Mouse (Mus musculus) layer of hippocampus, postnatal 10 days (tissue): ENCODE results near the gene Rab11fip2. TPM values are rescaled to one million over a fixed set of nuclear protein-coding genes. Genes with fewer than 3 reads are reported as not detected.

Experiments used
- DNase-seq, 2 experiments: peaks; one replicate each; pipeline ENCODE4 v3.0.0; 2021; ENCODE audit warnings: low spot score in 2 of 2
- long read RNA-seq: library from polyadenylated mRNA; stranded (forward); transcript quantifications from one replicate; pipeline ENCODE4 v2.0.0, GENCODE M21; 2023
- total RNA-seq, 2 experiments: library from RNA; stranded (reverse); gene quantifications; 2 replicates each; pipeline ENCODE4 v1.2.3; 2021

Gene Rab11fip2
- total RNA-seq: 10 to 100 TPM; 66.0 to 69.8 TPM
- long read RNA-seq, partial matches to known transcripts: 0 of 1 reads
- long read RNA-seq, other reads (novel, unspliced or antisense): 1 of 1 reads

- DNase-seq: peak; percentile 83 to 90
These were observed at the start of gene Rab11fip2 for GRCm38 (mm10) chr19:59943322-59943871. Gene Rab11fip2, minus strand, starts transcription at chr19:59943654.

- DNase-seq: no peak
These were observed 38.1 kb upstream of the Rab11fip2 start for GRCm38 (mm10) chr19:59981588-59981987.

DNA sequence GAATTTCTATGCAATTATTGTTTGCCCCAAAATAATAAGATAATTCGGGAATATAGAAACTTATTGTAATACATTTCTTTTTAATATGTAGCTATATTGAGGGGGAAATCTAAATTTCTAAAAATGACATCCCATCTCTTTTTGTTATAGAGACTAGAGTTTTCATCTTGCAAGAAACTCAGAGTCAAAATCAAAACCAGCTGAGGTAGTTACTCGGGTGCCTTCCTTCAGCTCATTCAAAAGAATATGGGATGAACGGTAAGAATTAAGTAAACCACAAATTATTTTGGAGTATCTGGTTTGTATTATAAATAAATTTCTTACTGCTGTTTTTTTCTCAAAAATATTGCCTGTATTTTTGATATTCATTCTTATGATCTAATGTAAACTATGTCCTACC lies 11.5 kb upstream of the Rab11fip2 start:
- no peak for DNase-seq

DNA sequence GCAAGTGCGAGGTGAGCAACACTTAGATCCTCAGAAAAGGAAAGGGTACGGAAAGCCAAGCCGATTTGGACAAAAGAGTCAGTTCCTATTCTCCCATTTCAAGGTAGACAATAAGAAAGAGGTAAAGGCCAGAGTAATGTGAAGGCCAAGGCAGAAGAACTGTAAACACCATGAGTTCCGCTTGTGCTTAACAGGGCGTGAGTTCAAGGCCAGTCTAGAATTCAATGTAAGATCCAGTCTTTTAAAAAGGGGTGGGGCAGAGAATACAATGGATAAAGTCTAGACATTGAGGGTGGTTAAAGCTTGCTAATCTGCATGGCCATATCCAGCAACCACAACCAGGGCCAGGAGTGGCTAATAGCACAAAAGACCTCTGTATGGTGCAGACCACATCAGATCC lies 6.3 kb upstream of the Rab11fip2 start:
- DNase-seq: no peak

DNA sequence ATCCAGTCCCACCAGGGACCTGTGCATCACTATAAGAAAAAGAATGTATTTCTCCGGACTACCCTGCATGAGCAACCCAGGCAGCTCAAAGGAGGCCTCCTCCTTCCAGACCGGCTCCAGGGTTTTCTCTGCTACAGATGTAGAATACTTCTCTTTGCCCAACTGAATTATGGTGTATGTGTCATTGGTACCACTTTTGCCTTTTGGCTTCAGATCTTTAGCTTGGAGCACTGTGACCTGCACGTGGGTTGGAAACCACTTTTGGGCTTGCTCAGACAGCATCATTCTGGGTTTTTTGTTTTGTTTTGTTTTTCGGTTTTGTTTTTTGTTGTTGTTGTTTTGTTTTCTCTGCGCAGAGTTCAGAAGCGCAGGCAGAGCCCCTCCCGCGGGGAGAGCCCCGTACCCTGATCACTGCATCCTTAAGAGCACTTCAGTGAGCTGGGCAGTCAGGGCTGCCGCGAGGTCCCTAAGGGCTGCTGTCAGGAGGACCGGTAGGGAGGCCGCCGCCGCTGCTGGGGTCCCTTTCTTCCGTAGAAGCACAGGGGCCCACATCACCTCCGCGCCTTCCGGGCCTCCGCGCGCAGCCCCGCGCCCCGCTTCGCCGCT lies 635 bp downstream of the Rab11fip2 start:
- peak in 1 of 2 experiments; percentile 31 for DNase-seq

DNA sequence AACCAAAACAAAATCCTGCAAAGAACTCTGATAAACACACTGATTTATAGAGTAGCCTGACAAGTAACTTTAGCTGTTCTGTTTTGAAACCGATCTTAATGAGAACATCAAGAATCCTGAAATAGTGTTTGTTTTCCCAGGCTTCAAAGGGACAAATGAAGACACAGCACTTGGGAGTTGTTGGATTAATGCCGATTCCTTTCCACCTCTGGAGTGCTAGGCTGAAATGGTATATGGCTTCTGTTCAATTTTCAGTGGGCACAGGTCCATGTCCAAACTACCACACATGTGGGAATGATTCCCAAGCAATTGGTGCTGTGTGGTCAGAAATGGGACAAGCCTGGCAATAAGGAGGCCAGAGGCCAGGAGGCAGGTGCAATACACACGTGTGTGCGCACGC lies 3.7 kb downstream of the Rab11fip2 start:
- peak in 1 of 2 experiments; percentile 49 for DNase-seq

GRCm38 (mm10) chr19:59932085-59932484 lies 11.4 kb downstream of the Rab11fip2 start:
- DNase-seq: no peak

- DNase-seq: peak in 1 of 2 experiments; percentile 6
These were observed 14.8 kb downstream of the Rab11fip2 start for GRCm38 (mm10) chr19:59928672-59929071.

- DNase-seq: no peak
These were observed 17.3 kb downstream of the Rab11fip2 start for GRCm38 (mm10) chr19:59926125-59926524.

- no peak for DNase-seq
These were observed 22.6 kb downstream of the Rab11fip2 start for GRCm38 (mm10) chr19:59920846-59921245.

DNA sequence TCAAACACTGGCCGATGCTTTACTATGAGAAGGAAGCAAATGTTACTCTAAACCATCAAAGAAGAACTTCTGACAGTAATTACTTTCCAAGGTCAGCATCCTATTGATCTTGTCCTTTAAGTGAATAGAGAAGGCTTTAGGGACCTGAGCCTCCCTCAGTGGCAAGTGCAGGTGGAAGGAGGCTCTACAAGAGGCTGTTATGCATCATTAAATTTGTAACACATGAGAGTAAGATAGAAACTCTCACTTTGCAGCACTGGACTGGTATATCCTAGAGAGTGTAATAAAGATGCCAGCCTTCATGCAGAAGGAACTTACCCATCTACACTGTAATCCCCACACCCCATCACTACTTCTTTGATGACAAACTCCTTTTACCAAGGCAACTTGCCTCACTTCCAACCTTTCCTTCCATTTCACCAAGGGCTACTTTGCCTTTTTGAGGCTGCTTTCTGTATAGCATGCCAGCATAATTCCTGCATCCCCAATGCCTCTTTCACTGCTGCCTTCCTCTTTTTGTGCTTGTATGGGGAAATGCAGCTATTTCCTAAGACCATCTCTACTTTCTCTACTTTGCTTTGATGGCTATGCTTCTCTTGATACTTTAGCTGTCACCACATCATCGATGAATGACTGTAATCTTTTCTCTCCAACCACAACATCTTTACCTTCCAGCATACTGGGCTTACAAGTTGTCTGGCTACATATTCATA lies 25.4 kb downstream of the Rab11fip2 start:
- no peak for DNase-seq

DNA sequence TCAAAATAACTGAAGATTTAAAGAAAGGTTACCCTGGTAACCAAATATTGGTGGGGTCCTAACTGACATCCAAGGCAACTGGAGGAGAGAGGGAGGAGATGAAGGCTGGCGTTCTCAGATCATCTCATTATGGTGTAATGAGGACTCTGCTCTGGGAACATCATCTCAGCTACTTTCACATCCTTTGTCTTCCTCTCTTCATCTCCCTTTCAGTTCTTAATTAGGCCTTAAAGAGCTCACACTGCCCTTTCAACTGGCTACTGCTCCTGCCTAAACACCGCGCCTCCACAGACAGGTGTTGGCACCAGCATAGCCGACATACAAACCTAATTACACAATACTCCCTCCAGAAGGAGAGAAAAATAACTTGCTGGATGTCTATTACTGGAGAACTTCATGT lies 31.9 kb downstream of the Rab11fip2 start:
- DNase-seq: no peak

- DNase-seq: no peak
These were observed 38.0 kb downstream of the Rab11fip2 start for GRCm38 (mm10) chr19:59905296-59906081.

DNA sequence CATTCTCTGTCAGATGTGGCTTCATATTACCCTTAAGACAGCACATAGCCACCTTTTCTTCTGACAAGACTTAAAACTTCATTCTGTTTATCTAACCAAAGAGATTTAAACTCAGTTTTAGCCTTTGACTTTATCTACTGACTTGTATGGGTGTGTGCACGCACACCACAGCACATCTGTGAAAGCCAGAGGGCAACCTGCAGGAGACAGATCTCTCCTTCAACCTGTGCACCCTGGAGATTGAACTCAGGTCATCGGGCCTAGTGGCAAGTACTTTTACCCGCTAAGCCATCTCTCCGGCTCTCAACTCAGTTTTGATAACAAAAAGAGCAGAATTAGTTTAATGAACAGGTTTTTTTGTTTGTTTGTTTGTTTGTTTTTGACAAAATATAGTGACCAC lies 43.5 kb downstream of the Rab11fip2 start:
- DNase-seq: no peak

GRCm38 (mm10) chr19:59898301-59898700 lies 45.2 kb downstream of the Rab11fip2 start:
- DNase-seq: no peak

- no peak for DNase-seq
These were observed 54.1 kb downstream of the Rab11fip2 start for GRCm38 (mm10) chr19:59889383-59889782.

DNA sequence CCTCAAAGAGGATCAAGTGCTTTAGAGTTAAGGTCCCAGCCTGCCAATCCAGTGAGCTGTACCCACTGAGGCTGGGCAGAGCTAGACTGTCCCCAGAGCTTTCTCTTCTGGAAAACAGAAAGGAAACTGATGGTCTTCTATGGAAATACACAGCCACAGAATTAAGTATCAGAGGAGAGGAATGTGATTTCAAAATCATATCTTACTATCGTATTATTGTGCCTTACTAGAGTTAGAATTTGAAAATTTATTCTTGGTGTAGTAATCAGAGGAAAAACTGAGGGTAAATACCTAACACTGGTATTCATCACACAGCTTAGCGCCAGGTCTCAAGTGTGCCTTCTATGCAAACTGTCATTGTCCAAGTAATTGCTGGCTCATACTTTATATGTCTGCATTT lies 54.6 kb downstream of the Rab11fip2 start:
- DNase-seq: no peak

- no peak for DNase-seq
These were observed 55.6 kb downstream of the Rab11fip2 start for GRCm38 (mm10) chr19:59887866-59888265.

DNA sequence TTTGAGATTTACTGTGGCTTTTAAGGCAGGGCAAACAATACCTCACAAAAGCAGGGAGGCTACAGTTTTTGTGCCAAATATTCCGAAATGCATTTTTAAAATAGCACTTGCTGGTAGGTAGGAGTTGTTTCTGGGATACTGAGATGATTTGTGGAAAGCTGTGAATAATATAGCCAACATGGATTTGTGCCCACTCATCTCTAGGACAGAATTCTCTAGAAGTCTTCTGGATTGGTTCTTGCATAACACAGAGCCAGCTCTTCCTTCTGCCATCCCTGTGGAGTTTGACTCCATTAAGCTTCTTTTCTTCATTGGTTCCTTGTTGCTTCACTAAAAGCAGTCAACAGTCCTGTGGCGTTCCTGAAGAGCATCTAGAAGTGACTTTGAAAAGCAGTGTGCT lies 58.2 kb downstream of the Rab11fip2 start:
- DNase-seq: no peak

- no peak for DNase-seq
These were observed 66.2 kb downstream of the Rab11fip2 start for GRCm38 (mm10) chr19:59877238-59877637.

DNA sequence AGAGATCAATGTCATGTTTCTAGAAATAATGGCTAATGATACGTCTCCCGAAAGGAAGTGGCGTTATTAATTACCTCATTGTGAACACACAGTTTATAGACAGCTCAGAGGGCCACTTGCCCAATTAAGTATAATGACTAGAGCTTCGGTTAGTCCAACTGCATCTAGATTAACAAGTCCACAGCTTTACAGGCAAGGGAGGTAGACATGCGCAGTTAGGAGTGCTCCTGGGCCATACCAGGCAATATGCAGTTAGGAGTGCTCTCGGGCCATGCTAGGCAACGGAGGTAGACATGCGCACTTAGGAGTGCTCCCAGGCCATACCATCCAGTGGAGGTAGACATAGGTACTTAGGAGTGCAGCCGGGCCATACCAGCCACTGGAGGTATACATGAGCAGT lies 76.8 kb downstream of the Rab11fip2 start:
- DNase-seq: no peak

- no peak for DNase-seq
These were observed 81.0 kb downstream of the Rab11fip2 start for GRCm38 (mm10) chr19:59862423-59862822.
